Mouse (Mus musculus): ENCODE results near the gene Actn3. TPM values are rescaled to one million over a fixed set of nuclear protein-coding genes. Genes with fewer than 3 reads are reported as not detected.
"Not testable (repeated sequence)": the region's sequence is repeated elsewhere in the genome, so short reads cannot be mapped to it uniquely, and the experiment has no call there.

Gene Actn3
- polyA plus RNA-seq, 1 experiment from 2014 or later, result 3.5 TPM

DNA sequence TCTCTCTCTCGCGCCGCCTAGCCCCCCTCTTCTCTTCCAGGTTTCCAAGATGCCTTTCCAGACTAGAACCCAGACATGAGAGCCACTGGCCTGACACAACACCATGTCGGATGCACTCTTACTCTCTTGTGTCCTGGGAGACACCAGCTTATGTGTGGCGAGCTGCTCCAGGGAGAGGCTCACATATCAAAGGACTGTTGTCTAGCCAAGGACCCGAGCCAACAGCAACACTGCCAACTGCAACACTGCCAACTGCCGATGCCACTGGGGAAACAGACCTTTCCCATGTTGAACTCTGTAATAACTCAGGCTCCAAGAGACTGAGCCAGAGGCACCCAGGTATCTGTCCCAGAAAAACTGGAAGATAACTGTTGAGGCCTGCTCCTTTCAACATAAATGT, 48.6 kb downstream of the Actn3 start:
- Histone ChIP-seq H3K4me3 (ENCODE audit: low read length) (no peak overlapping the region), H3K27me3 (replicated peaks; ENCODE audit: control insufficient read depth, insufficient read depth, low read length) (no peaks in the 10 kb centered on the region), H3K4me2 (ENCODE audit: low read length) (no peak overlapping the region), H3K36me3 (ENCODE audit: control insufficient read depth, insufficient read depth, low read length) (0 out of 2 replicates have a peak, but pooled peaks cover 3% of the 10 kb centered on the region), H3K27ac (ENCODE audit: low read depth, low read length) (no peak overlapping the region), H3K9ac (ENCODE audit: low read depth, low read length) (no peak overlapping the region), H3K4me1 (ENCODE audit: control insufficient read depth, insufficient read depth, low read depth, low read length) (no peaks in the 10 kb centered on the region), H3K9me3 (ENCODE audit: control insufficient read depth, low read length) (no peaks in the 10 kb centered on the region)
- WGBS, result 62% methylated on average over 7 of the region's 7 CpGs
- peak; percentile 48; the same call in 1 of the 2 replicates for ATAC-seq

DNA sequence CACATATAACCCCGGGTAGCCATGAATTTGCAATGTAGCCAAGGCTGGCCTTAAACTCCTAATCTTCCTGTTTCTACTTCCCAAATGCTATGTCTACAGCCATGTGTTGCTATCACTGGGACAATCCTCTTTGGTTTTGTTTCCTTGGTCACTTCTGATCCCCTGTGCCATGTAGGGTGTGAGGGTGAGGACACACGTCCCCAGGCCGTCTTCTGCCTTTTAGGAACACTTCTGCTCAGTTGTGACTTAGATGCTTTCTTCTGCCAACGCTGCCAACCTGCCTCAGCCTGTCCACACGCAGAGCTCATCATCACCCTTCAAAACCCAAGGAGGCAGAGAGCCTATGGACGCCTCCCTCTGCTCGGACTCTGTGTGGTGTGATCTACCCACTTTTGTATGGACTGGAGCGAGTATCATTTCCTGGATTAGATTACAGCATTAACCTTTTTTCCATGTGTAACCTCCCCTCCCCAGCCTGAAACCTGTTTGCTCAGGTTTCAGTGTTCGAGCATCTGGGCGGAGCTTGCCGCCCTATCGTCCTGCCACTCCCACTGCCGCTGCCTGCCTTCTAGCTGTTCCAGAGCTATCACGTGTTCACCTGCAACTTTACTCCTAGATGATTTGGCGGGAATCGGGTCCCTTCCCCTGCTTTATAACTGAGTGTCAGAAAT, 49.1 kb downstream of the Actn3 start:
- H3K27ac ChIP-seq (ENCODE audit: low read depth, low read length), result no peak overlapping the region
- H3K36me3 ChIP-seq (ENCODE audit: control insufficient read depth, insufficient read depth, low read length), result 0 out of 2 replicates have a peak, but pooled peaks cover 3% of the 10 kb centered on the region
- H3K4me1 ChIP-seq (ENCODE audit: control insufficient read depth, insufficient read depth, low read depth, low read length), result no peaks in the 10 kb centered on the region
- no peaks in the 10 kb centered on the region for H3K9me3 ChIP-seq (ENCODE audit: control insufficient read depth, low read length)
- H3K27me3 ChIP-seq (replicated peaks; ENCODE audit: control insufficient read depth, insufficient read depth, low read length), result no peaks in the 10 kb centered on the region
- no peak overlapping the region for H3K4me2 ChIP-seq (ENCODE audit: low read length)
- no peak overlapping the region for H3K9ac ChIP-seq (ENCODE audit: low read depth, low read length)
- no peak for ATAC-seq
- WGBS, result 66% methylated on average over 16 of the region's 16 CpGs
- H3K4me3 ChIP-seq (ENCODE audit: low read length), result no peak overlapping the region

DNA sequence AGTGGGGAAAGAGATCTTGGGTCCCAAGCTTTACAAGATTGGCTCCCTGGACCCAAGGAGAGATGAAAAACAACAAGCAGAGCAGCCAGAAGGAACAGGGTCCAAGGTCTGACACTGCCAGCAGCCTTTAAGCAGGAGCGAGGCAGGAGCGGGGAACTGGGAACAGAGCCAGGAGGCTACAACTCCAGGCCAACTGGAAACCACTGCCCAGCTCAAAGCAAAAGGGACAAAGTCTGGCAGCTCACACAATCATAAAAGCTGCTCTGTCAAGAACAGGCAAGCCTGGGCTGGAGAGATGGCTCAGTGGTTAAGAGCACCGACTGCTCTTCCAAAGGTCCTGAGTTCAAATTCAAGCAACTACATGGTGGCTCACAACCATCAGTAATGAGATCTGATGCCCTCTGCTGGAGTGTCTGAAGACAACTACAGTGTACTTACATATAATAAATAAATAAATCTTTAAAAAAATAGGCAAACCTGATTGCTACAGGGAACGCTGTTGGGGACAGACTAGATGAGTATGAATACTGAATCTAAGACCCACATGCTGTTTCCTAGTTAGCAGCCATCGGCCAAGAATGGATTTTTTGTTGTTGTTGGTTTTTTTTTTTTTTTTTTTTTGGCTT, 56.9 kb downstream of the Actn3 start:
- Histone ChIP-seq H3K4me2 (ENCODE audit: low read length) (no peak overlapping the region), H3K36me3 (ENCODE audit: control insufficient read depth, insufficient read depth, low read length) (no peaks in the 10 kb centered on the region), H3K9ac (ENCODE audit: low read depth, low read length) (no peak overlapping the region), H3K27ac (ENCODE audit: low read depth, low read length) (no peak overlapping the region), H3K9me3 (ENCODE audit: control insufficient read depth, low read length) (no peaks in the 10 kb centered on the region), H3K27me3 (replicated peaks; ENCODE audit: control insufficient read depth, insufficient read depth, low read length) (no peaks in the 10 kb centered on the region), H3K4me1 (ENCODE audit: control insufficient read depth, insufficient read depth, low read depth, low read length) (no peaks in the 10 kb centered on the region), H3K4me3 (ENCODE audit: low read length) (no peak overlapping the region)
- peak; percentile 92 for ATAC-seq
- WGBS, result 66% methylated on average over 5 of the region's 5 CpGs

DNA sequence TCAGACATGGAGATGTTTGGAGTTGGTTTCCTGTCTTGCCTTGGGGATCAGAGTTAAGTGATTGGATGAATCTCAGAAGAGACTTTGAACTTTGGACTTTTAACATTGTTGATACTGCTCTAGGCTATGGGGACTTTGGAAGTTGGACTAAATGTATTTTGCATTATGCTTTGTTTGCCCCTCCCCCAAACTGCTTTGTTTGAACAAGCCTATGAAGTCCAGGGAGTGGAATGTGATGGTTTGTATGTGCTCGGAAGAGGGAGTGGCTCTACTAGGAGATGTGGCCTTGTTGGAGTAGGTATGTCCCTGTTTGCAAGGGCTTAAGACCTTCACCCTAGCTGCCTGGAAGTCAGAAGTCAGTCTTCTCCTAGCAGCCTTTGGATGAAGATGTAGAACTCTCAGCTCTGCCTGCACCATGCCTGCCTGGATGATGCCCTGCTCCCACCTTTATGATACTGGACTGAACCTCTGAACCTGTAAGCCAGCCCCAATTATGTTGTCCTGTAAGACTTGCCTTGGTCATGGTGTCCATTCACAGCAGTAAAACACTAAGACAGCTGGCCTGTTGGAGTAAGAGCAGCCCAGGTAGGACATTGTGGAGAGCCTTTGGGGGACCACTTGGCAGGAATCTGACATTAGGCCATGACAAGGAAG, 60.4 kb downstream of the Actn3 start:
- H3K9ac ChIP-seq (ENCODE audit: low read depth, low read length), result no peak overlapping the region

DNA sequence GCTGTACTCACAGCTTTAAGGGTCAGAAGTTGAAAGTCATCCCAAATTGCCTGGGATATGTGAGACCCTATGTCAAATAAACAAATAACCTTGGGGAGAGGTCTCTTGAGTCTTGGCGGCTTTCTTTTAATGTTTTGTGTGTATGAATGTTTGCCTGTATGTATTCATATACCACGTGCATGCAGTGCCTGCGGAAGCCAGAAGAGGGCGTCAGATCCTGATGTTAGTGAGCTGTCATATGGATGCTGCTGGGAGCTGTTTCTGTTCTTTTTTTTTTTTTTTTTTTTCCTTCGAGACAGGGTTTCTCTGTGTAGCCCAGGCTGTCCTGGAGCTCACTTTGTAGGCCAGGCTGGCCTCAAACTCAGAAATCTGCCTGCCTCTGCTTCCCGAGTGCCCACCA, 64.7 kb downstream of the Actn3 start:
- WGBS, result 83% methylated on average over 5 of the region's 6 CpGs
- Histone ChIP-seq H3K36me3 (ENCODE audit: control insufficient read depth, insufficient read depth, low read length) (no peaks in the 10 kb centered on the region), H3K9ac (ENCODE audit: low read depth, low read length) (no peak overlapping the region), H3K9me3 (ENCODE audit: control insufficient read depth, low read length) (no peaks in the 10 kb centered on the region; the same call in 1 of the 2 replicates), H3K4me2 (ENCODE audit: low read length) (no peak overlapping the region), H3K27ac (ENCODE audit: low read depth, low read length) (no peak overlapping the region), H3K27me3 (replicated peaks; ENCODE audit: control insufficient read depth, insufficient read depth, low read length) (no peaks in the 10 kb centered on the region), H3K4me3 (ENCODE audit: low read length) (no peak overlapping the region), H3K4me1 (ENCODE audit: control insufficient read depth, insufficient read depth, low read depth, low read length) (peaks cover 17% of the 10 kb centered on the region)
- ATAC-seq, result no peak

More for the DNA sequence above, 60.4 kb downstream of the Actn3 start:
- Histone ChIP-seq H3K4me1 (ENCODE audit: control insufficient read depth, insufficient read depth, low read depth, low read length) (no peaks in the 10 kb centered on the region), H3K36me3 (ENCODE audit: control insufficient read depth, insufficient read depth, low read length) (no peaks in the 10 kb centered on the region), H3K4me2 (ENCODE audit: low read length) (no peak overlapping the region), H3K27me3 (replicated peaks; ENCODE audit: control insufficient read depth, insufficient read depth, low read length) (no peaks in the 10 kb centered on the region), H3K27ac (ENCODE audit: low read depth, low read length) (no peak overlapping the region), H3K9me3 (ENCODE audit: control insufficient read depth, low read length) (no peaks in the 10 kb centered on the region; the same call in 1 of the 2 replicates), H3K4me3 (ENCODE audit: low read length) (no peak overlapping the region)
- WGBS, result 71% methylated on average over 1 of the region's 1 CpGs
- no peak for ATAC-seq

DNA sequence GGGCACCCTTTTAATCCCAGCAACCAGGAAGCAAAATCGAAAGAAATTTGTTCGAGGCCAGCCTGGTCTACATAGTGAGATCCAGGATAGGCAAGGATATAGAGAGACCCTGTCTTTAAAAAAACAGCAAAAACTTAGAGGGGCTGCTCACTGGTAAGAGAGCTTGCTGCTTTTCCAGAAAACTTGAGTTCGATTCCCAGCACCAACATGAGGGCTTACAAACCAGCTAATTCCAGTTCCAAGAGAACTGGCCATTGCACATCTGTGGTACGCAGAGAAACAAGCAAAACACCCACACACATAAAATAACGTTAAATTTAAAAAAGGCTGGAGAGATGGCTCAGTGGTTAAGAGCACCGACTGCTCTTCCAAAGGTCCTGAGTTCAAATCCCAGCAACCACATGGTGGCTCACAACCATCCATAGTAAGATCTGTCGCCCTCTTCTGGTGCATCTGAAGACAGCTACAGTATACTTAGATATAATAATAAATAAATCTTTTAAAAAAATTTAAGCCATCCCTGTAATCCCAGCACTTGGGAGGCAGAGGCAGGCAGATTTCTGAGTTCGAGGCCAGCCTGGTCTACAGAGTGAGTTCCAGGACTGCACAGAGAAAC, 65.3 kb downstream of the Actn3 start:
- not testable (repeated sequence) for H3K36me3 ChIP-seq (ENCODE audit: control insufficient read depth, insufficient read depth, low read length); H3K9me3 ChIP-seq (ENCODE audit: control insufficient read depth, low read length); ATAC-seq; H3K27me3 ChIP-seq (replicated peaks; ENCODE audit: control insufficient read depth, insufficient read depth, low read length); H3K27ac ChIP-seq (ENCODE audit: low read depth, low read length)
- peak overlapping the region; percentile 93 for H3K4me3 ChIP-seq (ENCODE audit: low read length)
- peak overlapping the region; percentile 67 for H3K4me2 ChIP-seq (ENCODE audit: low read length)
- peaks cover 17% of the 10 kb centered on the region for H3K4me1 ChIP-seq (ENCODE audit: control insufficient read depth, insufficient read depth, low read depth, low read length)
- H3K9ac ChIP-seq (ENCODE audit: low read depth, low read length), result peak overlapping the region; percentile 71
- 78% methylated on average over 8 of the region's 8 CpGs for WGBS

DNA sequence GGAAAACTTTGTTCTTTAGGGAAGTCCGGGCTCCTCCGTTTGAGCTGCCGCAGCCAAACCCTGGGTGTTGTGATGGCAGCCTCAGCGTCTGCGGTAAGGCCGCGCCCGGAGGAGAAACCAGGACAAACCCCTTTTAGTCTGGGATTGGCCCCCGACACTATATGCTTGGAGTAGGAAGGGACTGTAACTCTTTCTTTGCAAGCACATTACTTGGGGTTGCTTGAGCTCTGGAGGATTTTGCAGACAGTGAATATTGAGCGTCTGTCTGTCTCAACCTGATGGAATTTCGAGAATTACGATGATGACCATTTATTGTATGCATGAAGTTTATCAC, 65.8 kb downstream of the Actn3 start:
- Histone ChIP-seq H3K27me3 (replicated peaks; ENCODE audit: control insufficient read depth, insufficient read depth, low read length) (no peaks in the 10 kb centered on the region), H3K9me3 (ENCODE audit: control insufficient read depth, low read length) (no peaks in the 10 kb centered on the region; the same call in 1 of the 2 replicates), H3K27ac (ENCODE audit: low read depth, low read length) (peak overlapping the region; percentile 97), H3K36me3 (ENCODE audit: control insufficient read depth, insufficient read depth, low read length) (no peaks in the 10 kb centered on the region), H3K4me2 (ENCODE audit: low read length) (peak overlapping the region; percentile 67), H3K4me3 (ENCODE audit: low read length) (peak overlapping the region; percentile 93), H3K4me1 (ENCODE audit: control insufficient read depth, insufficient read depth, low read depth, low read length) (peaks cover 17% of the 10 kb centered on the region), H3K9ac (ENCODE audit: low read depth, low read length) (peak overlapping the region; percentile 71)
- peak; percentile 48 for ATAC-seq
- 4% methylated on average over 12 of the region's 12 CpGs for WGBS

Data from hindbrain, embryonic 16.5 days (tissue).